Mouse (Mus musculus): Measurements from ENCODE around the gene Snupn. TPM values are rescaled to one million over a fixed set of nuclear protein-coding genes. Genes with fewer than 3 reads are reported as not detected.

Gene Snupn
- polyA plus RNA-seq, 1 experiment from 2014 or later, result 21.7 TPM

DNA sequence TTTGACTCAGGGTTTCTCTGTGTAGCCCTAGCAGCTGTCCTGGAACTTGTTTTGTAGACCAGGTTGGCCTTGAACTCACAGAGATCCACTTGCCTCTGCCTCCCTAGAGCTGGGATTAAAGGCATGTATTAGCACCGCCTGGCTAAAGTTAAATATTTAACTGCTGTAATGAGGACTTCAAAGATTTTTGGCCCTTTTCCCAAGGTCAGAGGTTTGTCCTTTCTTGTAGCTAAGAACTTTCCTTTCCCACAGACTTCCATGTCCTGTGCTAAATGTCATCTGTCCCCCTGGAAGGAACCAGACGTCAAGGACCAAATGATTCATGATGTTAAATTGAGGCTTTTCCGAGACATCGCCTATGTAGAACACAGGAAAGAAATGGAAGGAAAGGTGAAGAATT lies 52.3 kb downstream of the Snupn start:
- WGBS, result 78% methylated on average over 4 of the region's 4 CpGs
- no peaks in the 10 kb centered on the region for H3K27me3 ChIP-seq (replicated peaks; ENCODE audit: control insufficient read depth, insufficient read depth, low read length)
- no peaks in the 10 kb centered on the region for H3K9me3 ChIP-seq (ENCODE audit: control insufficient read depth, low read length)
- H3K9ac ChIP-seq (ENCODE audit: low read depth, low read length), result no peak overlapping the region
- H3K36me3 ChIP-seq (ENCODE audit: control insufficient read depth, insufficient read depth, low read length), result no peaks in the 10 kb centered on the region; the same call in 1 of the 2 replicates
- no peak overlapping the region for H3K27ac ChIP-seq (ENCODE audit: low read depth, low read length)
- H3K4me2 ChIP-seq, result no peak overlapping the region
- H3K4me1 ChIP-seq (replicated peaks; ENCODE audit: control insufficient read depth, insufficient read depth, low read length), result no peaks in the 10 kb centered on the region
- H3K4me3 ChIP-seq (ENCODE audit: low read depth, low read length), result no peak overlapping the region
- DNase-seq (ENCODE audit: low spot score), result no peak
- ATAC-seq (replicated peaks; ENCODE audit: low FRiP score), result no peak

DNA sequence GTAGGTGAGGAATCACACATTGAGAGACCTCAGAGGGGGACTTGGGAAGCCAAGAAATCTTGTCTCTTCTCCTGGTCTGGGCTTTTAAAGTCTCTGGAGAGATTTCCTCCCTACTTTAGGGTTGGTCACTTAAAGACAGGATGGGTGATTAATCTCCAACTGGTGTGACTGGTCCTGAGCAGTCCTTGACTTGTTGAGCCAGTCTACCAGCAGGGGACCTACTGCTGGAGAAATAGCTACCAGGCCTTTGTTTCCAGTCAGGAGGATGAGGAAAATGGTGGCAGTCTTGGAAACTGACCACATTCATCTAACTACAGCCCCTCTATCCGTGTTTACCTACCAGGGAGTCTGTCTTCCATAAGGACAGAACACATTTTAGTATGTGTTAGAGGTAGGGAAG lies 61.7 kb downstream of the Snupn start:
- H3K4me3 ChIP-seq (ENCODE audit: low read depth, low read length), result no peak overlapping the region
- H3K27me3 ChIP-seq (replicated peaks; ENCODE audit: control insufficient read depth, insufficient read depth, low read length), result no peaks in the 10 kb centered on the region
- H3K4me1 ChIP-seq (replicated peaks; ENCODE audit: control insufficient read depth, insufficient read depth, low read length), result no peaks in the 10 kb centered on the region
- DNase-seq (ENCODE audit: low spot score), result no peak
- peaks cover 6% of the 10 kb centered on the region; the same call in 1 of the 2 replicates for H3K36me3 ChIP-seq (ENCODE audit: control insufficient read depth, insufficient read depth, low read length)
- ATAC-seq (replicated peaks; ENCODE audit: low FRiP score), result no peak
- 68% methylated on average over 1 of the region's 1 CpGs for WGBS
- H3K9me3 ChIP-seq (ENCODE audit: control insufficient read depth, low read length), result no peaks in the 10 kb centered on the region
- no peak overlapping the region for H3K9ac ChIP-seq (ENCODE audit: low read depth, low read length)
- H3K4me2 ChIP-seq, result no peak overlapping the region
- no peak overlapping the region for H3K27ac ChIP-seq (ENCODE audit: low read depth, low read length)

DNA sequence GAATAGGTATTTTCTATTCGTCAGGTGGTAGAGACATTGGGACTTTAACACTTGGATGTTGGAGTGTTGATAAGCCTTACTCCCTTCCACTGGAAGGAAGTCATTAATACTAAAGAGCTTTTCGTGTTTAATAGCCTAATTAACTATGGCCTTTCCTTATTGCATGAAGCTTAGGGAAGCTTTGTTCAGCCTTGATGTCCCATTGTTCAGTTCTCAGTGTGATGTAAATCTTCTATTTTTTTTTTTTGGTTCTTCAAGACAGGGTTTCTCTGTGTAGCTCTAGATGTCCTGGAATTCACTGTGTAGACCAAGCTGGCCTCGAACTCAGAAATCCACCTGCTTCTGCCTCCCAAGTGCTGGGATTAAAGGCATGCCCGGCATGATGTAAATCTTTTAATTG lies 62.2 kb downstream of the Snupn start:
- Histone ChIP-seq H3K4me1 (replicated peaks; ENCODE audit: control insufficient read depth, insufficient read depth, low read length) (no peaks in the 10 kb centered on the region), H3K27ac (ENCODE audit: low read depth, low read length) (no peak overlapping the region), H3K9ac (ENCODE audit: low read depth, low read length) (no peak overlapping the region), H3K9me3 (ENCODE audit: control insufficient read depth, low read length) (no peaks in the 10 kb centered on the region), H3K27me3 (replicated peaks; ENCODE audit: control insufficient read depth, insufficient read depth, low read length) (no peaks in the 10 kb centered on the region), H3K4me3 (ENCODE audit: low read depth, low read length) (no peak overlapping the region), H3K4me2 (no peak overlapping the region), H3K36me3 (ENCODE audit: control insufficient read depth, insufficient read depth, low read length) (peaks cover 6% of the 10 kb centered on the region; the same call in 1 of the 2 replicates)
- DNase-seq (ENCODE audit: low spot score) (no peak), ATAC-seq (replicated peaks; ENCODE audit: low FRiP score) (no peak)
- 89% methylated on average over 4 of the region's 4 CpGs for WGBS

DNA sequence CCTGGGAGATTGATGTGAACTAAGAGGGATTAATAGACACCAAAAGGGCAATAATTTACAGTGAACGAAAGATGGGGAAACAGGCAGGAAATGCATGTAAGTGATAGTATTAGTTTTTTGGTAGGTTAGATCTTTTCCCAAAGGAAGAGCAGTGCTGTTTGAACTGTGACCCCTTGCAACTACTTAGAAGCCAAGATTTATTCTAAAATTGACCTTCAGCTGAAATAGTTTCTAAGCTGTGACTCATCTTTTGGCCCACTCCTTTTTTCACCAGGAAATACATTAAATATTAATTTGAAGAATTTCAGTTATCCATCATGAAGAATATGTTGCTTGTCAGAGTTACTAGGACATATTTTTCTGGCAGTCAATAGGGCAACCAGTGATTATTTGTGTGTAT lies 63.1 kb downstream of the Snupn start:
- ATAC-seq (replicated peaks; ENCODE audit: low FRiP score) (no peak), DNase-seq (ENCODE audit: low spot score) (no peak)
- 80% methylated on average over 1 of the region's 1 CpGs for WGBS

DNA sequence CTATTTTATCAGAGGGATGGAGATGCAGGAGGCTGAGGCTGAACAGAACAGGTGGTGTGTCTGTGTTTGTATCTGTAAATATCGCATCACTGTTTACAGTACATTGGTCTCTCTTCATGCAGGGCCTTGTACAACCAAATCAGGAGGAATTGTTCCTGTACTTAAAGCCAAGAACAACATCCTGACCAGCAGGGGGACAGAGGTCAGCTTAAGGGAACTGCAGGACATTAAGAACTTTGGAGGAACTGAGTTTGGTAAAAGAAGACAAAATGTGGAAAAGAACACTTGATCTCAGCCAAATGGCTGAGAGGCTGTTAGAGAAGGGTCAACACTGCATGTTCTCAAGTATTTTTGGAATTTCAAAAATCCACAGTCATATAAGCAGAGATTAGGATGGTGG lies 64.1 kb downstream of the Snupn start:
- ATAC-seq (replicated peaks; ENCODE audit: low FRiP score) (no peak), DNase-seq (ENCODE audit: low spot score) (no peak)
- H3K27ac ChIP-seq (ENCODE audit: low read depth, low read length), result no peak overlapping the region
- H3K4me2 ChIP-seq, result no peak overlapping the region
- H3K4me1 ChIP-seq (replicated peaks; ENCODE audit: control insufficient read depth, insufficient read depth, low read length), result no peaks in the 10 kb centered on the region
- H3K27me3 ChIP-seq (replicated peaks; ENCODE audit: control insufficient read depth, insufficient read depth, low read length), result no peaks in the 10 kb centered on the region
- H3K9me3 ChIP-seq (ENCODE audit: control insufficient read depth, low read length), result no peaks in the 10 kb centered on the region
- no peak overlapping the region for H3K9ac ChIP-seq (ENCODE audit: low read depth, low read length)
- peaks cover 6% of the 10 kb centered on the region; the same call in 1 of the 2 replicates for H3K36me3 ChIP-seq (ENCODE audit: control insufficient read depth, insufficient read depth, low read length)
- H3K4me3 ChIP-seq (ENCODE audit: low read depth, low read length), result no peak overlapping the region
- WGBS, result 86% methylated on average over 1 of the region's 1 CpGs

More for the DNA sequence above, 63.1 kb downstream of the Snupn start:
- Histone ChIP-seq H3K36me3 (ENCODE audit: control insufficient read depth, insufficient read depth, low read length) (peaks cover 6% of the 10 kb centered on the region; the same call in 1 of the 2 replicates), H3K4me3 (ENCODE audit: low read depth, low read length) (no peak overlapping the region), H3K4me1 (replicated peaks; ENCODE audit: control insufficient read depth, insufficient read depth, low read length) (no peaks in the 10 kb centered on the region), H3K27ac (ENCODE audit: low read depth, low read length) (no peak overlapping the region), H3K27me3 (replicated peaks; ENCODE audit: control insufficient read depth, insufficient read depth, low read length) (no peaks in the 10 kb centered on the region), H3K9ac (ENCODE audit: low read depth, low read length) (no peak overlapping the region), H3K4me2 (no peak overlapping the region), H3K9me3 (ENCODE audit: control insufficient read depth, low read length) (no peaks in the 10 kb centered on the region)

DNA sequence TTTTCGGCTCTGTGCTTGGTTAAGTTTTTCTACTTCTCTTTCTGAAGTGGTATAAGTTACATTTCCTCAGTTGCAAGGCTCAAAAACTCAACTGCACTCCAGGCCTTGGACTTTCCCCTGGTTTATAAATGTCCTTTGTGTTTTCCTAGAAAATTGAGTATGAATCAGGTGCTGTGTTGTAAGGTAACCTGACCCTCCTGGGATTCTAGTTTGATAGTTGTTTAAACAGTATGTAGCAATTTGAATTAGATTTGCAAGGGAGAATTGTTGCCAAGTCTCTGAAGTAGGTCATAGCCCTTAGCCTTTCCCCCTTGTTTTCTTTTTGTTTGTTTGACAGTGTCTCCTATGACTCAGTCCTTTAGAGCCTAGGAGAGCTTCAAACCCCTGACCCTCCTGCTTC lies 67.0 kb downstream of the Snupn start:
- H3K4me3 ChIP-seq (ENCODE audit: low read depth, low read length), result no peak overlapping the region
- no peaks in the 10 kb centered on the region for H3K4me1 ChIP-seq (replicated peaks; ENCODE audit: control insufficient read depth, insufficient read depth, low read length)
- no peak overlapping the region for H3K27ac ChIP-seq (ENCODE audit: low read depth, low read length)
- H3K36me3 ChIP-seq (ENCODE audit: control insufficient read depth, insufficient read depth, low read length), result peaks cover 6% of the 10 kb centered on the region; the same call in 1 of the 2 replicates
- 87% methylated on average over 1 of the region's 1 CpGs for WGBS
- no peak overlapping the region for H3K9ac ChIP-seq (ENCODE audit: low read depth, low read length)
- ATAC-seq (replicated peaks; ENCODE audit: low FRiP score) (no peak), DNase-seq (ENCODE audit: low spot score) (no peak)
- H3K9me3 ChIP-seq (ENCODE audit: control insufficient read depth, low read length), result no peaks in the 10 kb centered on the region
- H3K27me3 ChIP-seq (replicated peaks; ENCODE audit: control insufficient read depth, insufficient read depth, low read length), result no peaks in the 10 kb centered on the region
- no peak overlapping the region for H3K4me2 ChIP-seq

DNA sequence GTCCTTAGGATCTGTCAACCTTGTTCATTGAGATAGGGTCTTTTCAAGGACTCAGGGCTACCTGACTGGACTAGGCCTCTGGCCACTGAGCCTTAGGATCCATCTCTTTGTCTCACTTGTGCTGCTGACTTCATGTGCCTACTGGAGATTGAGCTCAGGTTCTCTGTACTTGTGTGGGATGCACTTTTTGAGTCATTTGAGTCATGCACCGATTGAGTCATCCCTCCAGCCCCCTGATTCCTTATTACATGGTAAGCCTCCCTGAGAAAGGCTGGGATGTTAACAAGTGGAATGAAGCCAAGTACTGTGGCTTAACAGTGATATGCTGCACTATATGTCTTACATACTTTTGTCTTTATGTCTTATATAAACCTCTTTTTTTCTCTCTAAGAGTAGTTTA lies 81.1 kb downstream of the Snupn start:
- Histone ChIP-seq H3K4me3 (ENCODE audit: low read depth, low read length) (no peak overlapping the region), H3K27ac (ENCODE audit: low read depth, low read length) (no peak overlapping the region), H3K4me1 (replicated peaks; ENCODE audit: control insufficient read depth, insufficient read depth, low read length) (no peaks in the 10 kb centered on the region), H3K4me2 (no peak overlapping the region), H3K9ac (ENCODE audit: low read depth, low read length) (no peak overlapping the region), H3K9me3 (ENCODE audit: control insufficient read depth, low read length) (no peaks in the 10 kb centered on the region), H3K36me3 (ENCODE audit: control insufficient read depth, insufficient read depth, low read length) (peaks cover 7% of the 10 kb centered on the region), H3K27me3 (replicated peaks; ENCODE audit: control insufficient read depth, insufficient read depth, low read length) (no peaks in the 10 kb centered on the region)
- WGBS, result 89% methylated on average over 1 of the region's 1 CpGs
- ATAC-seq (replicated peaks; ENCODE audit: low FRiP score), result no peak
- no peak for DNase-seq (ENCODE audit: low spot score)

Other genes starting within 250 kb of the Snupn start
- gene Lingo1, start 154.4 kb upstream of the Snupn start, polyA plus RNA-seq (2014; fragmentation: Nextera tagmentation; extraction: Ambion mirVana), result 2.0 and 2.6 TPM in 2 replicates
- gene Odf3l1, start 86.2 kb upstream of the Snupn start, polyA plus RNA-seq (2014; fragmentation: Nextera tagmentation; extraction: Ambion mirVana), result 0.17 TPM in 1 of 2 replicates, not detected in the other
- 1.1 and 1.3 TPM in 2 replicates for gene Cspg4, start 85.8 kb upstream of the Snupn start, polyA plus RNA-seq (2014; fragmentation: Nextera tagmentation; extraction: Ambion mirVana)
- 3.8 and 3.9 TPM in 2 replicates for gene Snx33, start 22.5 kb upstream of the Snupn start, polyA plus RNA-seq (2014; fragmentation: Nextera tagmentation; extraction: Ambion mirVana)
- gene Imp3, start 13.4 kb upstream of the Snupn start, polyA plus RNA-seq (2014; fragmentation: Nextera tagmentation; extraction: Ambion mirVana), result 105 and 110 TPM in 2 replicates
- gene Ptpn9, start 44.0 kb downstream of the Snupn start, polyA plus RNA-seq (2014; fragmentation: Nextera tagmentation; extraction: Ambion mirVana), result 14.0 and 14.8 TPM in 2 replicates
- gene Sin3a, start 121.2 kb downstream of the Snupn start, polyA plus RNA-seq (2014; fragmentation: Nextera tagmentation; extraction: Ambion mirVana), result 37.1 and 37.8 TPM in 2 replicates
- gene Man2c1, start 179.8 kb downstream of the Snupn start, polyA plus RNA-seq (2014; fragmentation: Nextera tagmentation; extraction: Ambion mirVana), result 45.0 and 47.7 TPM in 2 replicates
- 4.1 and 4.5 TPM in 2 replicates for gene Neil1, start 197.4 kb downstream of the Snupn start, polyA plus RNA-seq (2014; fragmentation: Nextera tagmentation; extraction: Ambion mirVana)
- 94.4 and 96.7 TPM in 2 replicates for gene Commd4, start 207.5 kb downstream of the Snupn start, polyA plus RNA-seq (2014; fragmentation: Nextera tagmentation; extraction: Ambion mirVana)